Mouse (Mus musculus): ENCODE measurements at regions not wholly inside any gene's neighbourhood (a gene's known extent, or its start where the extent isn't known, plus 50 kb on each side); places are given as distances from the start of the nearest gene placed in this dataset.

DNA sequence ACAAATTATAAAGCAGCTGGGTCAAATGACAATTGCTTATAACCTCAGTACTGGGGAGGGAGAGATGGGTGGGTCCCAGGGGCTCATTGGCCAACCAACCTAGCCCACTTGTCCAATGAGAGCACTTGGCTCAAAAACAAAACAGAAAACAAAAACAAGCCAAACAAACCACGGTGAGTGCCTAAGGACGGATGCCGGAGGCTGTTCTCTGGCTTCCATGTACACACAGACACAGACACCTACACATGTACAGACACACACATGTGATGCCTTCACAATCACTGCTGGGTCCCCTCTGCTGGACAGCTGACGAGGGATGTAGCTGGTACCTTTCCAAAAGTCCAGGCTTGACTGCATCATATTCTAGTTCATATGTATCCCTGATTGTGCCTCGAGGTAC, 212.0 kb downstream of the Bcl2l11 start:
- no peak for ATAC-seq

DNA sequence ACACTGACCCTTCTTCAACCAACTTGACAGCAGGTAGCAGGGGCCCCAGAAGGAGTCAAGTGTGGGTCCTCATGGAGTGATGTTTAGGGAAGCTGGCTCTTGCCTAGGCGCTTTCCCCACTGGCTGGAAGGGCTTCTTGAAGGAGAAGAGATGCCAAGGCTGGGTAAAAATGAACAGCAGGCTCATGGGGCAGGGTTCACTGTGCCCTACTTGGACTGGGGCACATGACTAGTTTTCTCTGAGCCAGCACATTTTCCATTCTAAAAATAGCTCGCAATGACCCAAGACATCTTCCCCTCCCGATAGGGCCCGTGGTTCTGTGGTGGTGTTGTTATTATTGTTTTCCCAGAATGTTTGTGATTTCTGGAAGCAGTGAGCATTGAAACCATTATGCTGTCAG, 212.6 kb downstream of the Bcl2l11 start:
- no peak for ATAC-seq

DNA sequence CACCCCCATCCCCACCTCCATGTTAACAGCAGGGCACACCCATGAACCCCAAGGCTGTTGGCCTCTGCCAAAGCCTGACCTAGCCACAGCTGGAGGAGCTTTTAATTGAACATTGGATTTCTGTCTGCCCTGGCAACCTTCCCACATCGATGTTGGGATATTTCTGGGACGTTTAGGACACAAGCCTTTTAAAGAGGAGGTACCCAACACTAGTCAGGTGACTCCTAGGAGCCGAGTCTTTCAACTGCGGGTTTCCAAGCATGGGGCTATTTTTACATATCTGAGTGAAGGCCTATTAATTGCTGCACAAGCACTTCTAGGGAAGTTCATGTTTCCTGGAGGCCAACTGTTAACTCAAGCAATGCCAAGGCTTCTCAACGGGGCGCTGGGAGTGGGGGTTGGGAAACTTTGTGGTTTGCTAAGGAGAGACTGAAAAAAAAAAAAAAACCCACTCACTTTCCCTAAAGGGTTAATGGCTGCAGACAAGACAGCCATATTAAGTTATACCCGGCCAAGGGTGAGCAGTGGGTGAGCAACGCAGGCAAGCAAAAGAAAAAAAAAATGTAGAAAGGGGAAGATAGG, 213.3 kb downstream of the Bcl2l11 start:
- no peak for ATAC-seq

DNA sequence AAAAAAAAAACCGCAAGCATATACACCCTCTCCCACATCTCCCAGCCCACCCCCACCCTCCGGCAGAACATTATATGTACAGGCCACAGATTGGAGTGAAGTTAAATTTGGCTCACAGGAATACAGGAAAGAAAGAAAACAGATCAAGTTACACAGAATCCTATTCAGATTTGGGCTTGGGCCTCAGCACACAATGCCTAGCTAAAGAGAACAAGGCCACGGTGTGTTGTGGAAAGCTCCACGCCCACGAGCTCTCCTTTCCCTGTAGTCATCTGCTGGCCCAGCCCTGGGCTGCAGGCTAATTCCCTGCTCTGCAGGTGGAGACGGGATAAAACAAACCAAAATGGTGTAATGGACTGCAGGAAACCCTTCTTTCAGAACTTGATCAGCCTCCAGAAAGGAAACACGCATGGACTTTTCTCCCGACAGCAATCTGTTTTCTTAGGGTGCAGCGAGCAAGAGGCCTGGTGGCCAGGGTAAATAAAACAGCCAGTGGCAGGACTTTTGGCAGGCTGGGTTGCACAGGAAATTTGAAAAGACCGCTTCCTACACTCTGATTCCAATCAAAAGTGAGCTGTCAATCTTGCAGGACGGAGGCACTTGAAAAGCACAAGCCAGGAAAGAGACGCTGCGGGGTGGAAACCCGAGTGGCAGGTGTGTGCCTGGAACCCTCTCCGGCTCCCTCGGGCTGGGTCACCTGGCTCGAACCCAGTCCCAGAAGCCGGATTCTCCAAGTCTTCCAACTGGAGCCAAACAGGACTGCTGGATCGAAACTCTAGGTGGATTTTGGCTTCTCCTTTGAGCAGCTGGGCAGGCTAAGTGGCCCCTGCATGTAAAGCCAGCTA, 214.0 kb downstream of the Bcl2l11 start:
- ATAC-seq, result no peak

DNA sequence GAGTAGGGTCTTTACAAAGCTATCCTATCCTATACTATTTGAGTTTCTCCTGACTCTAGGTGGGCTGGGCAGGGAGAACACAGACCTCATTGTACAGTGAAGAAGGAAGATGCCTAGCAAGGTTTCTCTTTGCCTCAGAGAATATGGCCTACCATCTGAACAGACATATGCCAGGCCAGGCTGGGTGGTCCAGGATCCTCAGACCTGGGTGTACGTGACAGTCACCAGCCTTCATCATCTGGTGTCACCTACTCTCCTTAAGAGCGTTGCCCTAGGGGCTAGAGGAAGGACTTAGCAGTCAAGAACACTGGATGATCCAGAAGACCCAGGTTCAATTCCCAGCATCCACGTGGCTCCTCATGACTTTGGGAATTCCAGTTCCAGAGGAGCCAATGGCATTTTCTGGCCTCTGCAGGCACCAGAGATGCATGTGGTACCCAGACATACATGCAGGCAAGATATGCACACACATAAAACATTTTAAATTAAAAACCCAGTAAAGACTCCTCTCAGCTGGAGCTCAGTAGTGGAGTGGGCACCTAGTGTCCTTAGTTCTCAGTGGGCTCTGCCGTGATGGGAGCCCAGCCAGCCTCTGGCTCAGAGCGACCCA, 214.9 kb downstream of the Bcl2l11 start:
- ATAC-seq, result no peak

DNA sequence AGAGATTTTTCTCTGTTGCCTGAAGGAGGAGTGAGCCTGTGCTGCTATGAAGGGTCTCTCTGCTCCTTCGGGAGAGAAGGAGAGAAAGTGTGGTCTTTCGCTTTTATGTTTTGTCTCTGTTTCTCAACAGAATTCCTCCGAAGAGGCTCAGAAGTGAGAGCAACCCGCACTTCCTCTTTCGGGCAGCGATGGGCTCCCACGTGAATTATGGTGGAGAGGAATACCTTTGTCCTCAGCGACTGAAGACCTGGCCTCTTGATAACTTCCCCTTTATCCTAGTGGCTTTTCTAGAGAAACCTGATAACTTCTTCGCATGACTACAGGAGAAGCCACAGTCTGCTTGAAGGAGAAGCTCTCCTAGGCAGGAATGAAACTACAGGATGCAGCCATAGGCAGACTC, 216.4 kb downstream of the Bcl2l11 start:
- no peak for ATAC-seq

DNA sequence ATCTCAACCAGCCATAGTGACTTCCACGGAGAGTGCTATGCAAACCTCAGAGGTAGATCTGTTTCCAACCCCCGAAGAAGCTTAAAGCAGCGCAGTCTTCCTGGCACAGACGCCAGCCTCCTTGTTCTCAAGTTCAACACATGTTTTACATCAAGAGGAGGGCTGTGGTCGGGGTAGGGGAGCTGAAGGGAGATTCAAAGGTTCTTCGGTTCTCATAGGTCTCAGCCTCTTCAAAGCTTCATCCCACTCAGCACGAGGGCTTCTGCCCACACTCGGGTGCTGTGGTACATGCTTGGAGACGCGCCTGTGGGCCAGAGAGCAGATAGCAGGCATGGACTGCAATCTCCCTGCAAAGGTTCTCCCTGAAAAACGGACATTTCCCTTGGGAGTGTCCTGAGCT, 219.7 kb downstream of the Bcl2l11 start:
- ATAC-seq, result no peak

DNA sequence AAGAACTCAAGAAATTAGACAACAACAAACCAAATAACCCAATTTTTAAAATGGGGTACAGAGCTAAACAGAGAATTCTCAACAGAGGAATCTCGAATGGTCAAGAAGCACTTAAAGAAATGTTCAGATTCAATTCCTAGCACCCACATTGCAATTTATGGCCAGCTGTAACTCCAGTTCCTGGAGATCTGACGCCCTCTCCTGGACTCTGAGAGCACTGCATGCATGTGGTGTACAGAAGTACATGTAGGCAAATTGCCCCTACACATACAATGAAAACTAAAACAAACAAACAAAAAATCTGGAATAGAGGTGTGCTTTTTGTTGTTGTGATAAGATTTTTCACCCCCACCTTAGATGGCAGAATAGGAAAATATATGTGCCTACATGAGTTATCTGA, 222.7 kb downstream of the Bcl2l11 start:
- ATAC-seq, result no peak

DNA sequence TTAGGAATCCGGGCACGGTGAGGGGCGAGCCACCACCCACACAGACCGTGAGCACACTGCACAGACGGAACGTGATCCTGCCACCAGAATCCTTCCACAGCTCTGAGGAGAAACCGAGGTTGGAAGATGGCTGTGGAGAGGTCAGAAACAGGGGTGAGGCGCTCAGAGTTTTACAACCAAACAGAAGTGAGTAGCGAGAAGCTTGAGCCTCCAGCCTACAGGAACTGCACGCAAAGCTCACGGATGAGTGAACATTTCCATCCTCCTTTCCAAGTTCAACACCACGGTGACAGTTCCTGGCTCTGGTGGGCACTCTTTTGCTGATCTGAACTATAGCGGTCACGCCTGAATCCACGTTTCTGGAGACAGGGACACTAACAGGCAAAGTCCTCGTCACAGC, 225.6 kb downstream of the Bcl2l11 start:
- no peak for ATAC-seq

DNA sequence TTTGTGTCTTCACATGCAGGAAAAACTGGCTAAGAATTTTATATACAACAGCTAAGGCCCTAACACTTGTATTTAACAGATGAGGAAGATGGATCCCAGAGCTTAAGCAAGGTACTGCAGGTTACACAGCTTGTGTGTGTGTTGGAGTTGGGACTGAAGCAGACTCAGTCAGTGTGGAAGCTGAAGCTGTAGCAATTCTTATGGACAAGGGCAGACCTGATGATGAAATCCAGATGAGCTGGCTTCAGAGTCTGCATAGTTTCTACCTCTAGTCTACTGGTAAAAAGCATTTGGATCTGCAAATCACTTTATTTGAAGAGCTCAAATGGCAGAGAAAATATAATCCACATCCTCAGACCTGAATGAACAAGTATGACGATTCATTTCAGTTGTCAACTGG, 226.7 kb downstream of the Bcl2l11 start:
- no peak for ATAC-seq

DNA sequence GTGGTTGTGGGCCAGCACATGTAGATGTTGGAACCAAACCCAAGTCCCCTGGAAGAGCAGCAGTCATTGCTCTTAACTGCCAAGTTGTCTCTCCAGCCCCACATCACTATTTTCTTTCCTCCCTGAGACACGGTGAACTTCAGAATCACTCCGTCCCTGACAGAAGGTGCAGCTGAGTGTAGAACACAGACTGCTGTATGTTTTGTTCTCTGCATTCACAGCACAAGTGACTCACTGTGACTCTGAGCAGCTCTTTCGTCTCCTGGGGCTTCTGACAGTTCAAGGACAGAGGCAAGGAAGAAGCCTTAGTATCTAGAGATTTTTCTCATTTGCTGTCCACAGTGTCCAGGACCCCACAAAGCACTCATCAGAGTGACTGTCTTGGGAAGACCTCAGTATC, 227.6 kb downstream of the Bcl2l11 start:
- ATAC-seq, result no peak

DNA sequence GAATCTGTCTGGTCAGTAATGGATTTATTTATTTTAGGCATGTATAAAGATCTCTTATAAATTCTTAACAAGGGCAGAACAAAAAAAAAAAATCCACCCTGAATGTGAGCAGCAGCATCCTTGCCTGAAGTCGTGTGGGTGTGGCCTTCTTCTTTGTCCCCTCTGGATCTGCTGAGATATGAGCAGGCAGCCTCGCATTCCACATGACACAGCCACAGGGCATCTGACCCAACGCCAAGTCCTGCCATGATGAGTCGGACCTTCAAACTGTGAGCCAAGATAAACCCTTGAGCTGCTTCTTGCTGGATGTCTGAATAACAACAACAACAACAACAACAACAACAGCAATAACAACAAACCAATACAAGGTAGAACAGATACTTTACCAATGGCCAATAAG, 230.5 kb downstream of the Bcl2l11 start:
- ATAC-seq, result no peak

DNA sequence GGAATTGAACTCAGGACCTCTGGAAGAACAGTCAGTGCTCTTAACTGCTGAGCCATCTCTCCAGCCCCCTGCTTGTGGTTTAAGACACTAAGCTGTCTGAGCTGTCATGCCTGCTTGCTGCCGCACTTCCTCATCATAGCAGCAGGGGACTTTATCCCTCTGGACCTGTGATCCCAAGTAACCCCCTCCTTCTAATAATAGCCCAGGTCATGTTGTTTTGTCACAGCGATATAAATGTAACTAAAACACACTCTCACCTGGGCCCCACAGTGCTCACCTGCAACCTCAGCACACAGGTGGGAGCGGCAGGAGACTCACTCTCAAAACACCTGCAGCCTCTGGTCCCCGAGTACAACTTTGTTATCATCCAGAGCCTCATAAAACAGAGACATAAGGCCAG, 231.9 kb upstream of the Spdye4c start:
- no peak for ATAC-seq

DNA sequence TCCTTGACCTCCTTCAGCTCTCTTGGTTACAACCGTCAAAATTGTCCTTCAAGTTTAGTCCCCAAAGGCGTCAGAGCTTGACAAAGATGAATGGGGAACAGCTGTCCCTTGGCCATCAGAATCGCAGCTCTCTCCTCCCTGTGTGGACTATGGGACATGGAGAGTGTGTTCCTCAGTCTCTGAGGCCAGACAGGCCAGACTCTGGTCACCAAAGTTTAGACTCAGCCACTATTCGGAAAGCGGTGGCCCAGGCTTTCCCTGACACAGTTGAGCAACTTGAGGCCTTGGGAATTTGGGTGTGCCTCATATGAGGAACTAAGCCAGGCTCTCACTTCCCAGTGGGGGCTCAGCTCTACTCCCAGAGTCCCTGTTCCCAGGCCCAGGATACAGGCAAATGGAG, 230.5 kb upstream of the Spdye4c start:
- no peak for ATAC-seq

DNA sequence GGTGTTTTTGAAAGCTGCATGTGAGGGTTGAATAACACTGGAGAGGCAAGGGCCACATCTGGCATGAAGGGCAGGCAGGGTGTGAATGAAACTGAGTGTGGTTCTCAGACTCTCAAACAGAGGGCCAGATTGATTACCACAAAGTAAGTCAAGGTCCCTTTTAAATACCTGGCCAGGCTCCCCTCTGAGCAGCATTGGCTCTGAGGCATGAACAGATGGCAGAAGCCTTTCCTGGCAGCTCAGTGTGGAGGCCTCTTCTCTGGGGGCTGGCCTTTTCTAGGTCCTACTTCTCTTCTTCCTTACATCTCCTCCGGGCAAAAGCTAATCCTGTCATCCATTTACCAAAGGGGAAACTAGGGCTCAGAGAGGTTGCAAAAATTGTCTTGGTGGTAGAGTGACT, 229.6 kb upstream of the Spdye4c start:
- ATAC-seq, result no peak

DNA sequence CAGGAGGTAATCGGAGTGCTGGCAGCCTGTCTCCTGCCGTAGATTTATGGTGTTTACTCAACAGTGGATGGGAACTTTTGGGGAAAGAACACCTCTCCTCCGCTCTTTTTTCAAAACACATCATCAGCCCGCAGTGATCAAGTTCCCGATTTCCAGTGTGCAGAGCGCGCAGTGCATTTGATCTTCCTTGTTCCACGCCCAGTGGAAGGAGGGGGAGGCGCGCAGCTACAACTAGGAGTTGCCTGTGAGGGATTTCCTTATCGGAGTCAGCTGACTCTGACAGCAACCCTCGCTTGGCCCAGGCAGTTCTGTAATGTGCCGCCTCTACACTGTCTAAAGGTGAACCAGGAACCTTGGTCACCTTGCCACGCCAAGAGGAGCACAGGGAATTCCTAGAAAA, 226.8 kb upstream of the Spdye4c start:
- no peak for ATAC-seq

DNA sequence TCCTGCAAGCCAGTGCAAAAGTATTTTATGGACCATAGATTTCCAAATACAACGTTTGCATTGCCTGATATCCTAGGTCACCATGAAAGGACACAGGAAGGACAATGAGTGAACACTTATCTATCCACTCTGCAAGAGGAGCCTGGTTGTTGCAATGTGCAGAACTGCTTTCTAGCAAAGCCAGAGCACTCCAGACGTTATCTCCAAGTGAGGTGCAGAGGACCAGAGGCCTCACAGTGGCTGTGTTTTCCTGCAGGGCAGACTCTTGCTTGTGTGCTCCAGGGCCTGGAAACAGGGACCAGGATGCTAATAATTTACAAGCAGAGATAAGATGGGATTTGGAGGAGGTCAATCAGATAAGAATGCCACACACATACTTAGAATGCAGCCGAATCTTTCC, 226.0 kb upstream of the Spdye4c start:
- no peak for ATAC-seq

DNA sequence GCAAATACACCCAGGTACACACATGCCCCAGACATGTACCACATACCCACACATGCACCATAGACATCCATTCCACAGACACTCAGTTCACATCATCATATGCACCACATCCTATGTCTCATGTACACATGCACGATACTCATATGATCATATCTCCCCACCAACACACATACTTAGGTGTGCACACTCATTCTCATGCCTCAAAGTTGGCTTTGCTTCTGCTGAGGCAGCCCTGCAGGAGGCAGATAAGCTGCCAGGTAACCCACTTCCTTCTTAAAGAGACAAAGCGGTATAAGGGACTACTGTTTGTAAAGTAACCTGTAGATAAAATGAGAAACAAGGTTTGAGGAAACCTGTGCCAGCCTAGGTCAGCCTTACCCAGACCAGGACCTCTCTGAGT, 225.2 kb upstream of the Spdye4c start:
- peak; percentile 54 for ATAC-seq

DNA sequence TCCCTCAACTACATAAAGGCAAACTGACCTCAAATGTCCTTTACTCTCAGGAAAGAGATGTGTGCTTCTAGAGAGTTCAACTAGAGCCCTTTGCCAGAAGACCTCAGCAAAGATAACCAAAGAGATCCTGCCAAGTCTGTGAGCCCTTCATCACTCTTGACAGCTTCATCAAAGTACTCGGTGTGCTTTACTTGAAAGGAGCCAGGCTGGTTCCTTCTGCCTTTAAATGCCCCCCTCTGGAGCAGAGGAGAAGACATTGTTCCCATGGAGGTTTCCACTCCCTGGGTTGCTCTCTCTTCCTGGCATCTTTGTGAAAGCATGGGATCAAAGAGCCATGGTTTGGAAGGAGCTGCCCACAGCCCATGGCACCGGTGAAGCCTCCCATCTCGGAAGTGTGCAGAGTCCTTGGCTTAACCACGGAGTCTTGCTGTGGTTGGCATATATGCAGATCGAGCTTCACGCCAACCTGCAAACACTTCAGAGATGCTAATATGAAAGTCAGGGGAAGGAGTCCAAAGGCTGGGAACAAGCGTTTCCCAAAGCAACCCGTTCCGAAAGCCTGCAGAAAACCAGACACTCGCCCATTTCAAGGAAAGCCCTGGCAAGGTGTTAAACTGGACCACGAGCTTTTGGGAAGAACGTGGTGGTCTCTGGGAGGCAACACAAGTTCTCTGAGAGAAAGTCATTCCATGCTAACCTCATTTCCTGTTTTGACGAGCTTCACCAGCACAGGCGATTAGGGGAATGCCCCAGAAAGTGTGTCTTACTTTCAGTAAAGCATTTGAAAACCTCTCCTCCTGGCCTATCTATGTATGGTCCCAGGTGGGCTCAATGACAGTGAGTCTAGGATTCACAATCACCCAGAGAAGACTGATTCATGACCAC, 223.5 kb upstream of the Spdye4c start:
- peak; percentile 77 for ATAC-seq

DNA sequence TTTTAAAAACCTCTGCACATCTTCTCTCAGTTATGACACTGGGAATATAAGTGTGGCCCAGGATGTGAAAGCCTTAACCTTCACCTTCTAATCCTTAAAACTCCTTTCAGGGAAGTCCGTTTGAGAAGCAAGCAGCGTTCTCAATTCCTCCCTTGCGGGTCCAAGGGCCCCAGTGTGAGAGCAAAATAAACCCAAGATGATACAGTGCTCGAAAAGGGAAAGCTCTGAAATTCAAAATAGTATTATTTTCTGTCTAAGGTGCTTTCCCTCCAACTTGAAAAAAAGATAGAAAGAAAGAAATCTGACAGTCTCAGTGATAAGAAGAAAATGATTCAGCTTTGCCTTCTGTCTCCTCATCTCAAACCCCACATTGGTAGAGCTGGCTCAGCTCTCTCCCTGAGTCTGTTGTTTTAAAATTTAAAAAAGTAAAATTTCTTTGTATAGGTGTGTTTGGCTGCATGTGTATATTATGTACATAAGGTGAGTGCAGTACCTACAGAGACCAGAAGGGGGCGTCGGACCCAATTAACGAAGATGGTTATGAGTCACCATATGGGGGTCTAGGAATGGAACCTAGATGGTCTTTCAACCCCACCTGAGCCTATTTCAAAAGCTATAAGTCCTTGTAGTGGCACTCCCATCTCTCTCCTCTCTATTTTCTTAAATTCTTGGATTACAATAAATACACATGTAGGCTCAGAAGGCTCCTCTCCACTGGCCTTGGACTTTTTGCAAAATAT, 222.3 kb upstream of the Spdye4c start:
- peak; percentile 30 for ATAC-seq

DNA sequence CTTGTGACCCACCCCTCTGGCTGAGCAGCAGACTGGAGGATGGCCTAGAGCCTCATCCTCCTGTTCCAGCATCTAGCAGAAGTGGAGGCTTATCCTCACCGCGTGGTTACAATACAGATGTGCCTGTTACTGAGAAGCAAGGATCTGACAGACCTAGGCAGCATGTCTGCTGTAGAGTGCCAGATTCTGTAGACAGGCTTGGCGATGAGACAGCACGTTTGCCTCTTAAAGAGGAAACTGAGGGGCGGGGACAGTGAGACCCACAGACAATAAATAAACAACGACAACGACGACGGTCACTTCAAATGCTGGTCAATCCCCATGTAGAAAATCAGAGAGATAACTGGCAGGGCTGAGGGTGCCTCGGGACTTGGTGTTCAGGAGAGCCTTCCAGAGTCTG, 220.2 kb upstream of the Spdye4c start:
- ATAC-seq, result no peak

DNA sequence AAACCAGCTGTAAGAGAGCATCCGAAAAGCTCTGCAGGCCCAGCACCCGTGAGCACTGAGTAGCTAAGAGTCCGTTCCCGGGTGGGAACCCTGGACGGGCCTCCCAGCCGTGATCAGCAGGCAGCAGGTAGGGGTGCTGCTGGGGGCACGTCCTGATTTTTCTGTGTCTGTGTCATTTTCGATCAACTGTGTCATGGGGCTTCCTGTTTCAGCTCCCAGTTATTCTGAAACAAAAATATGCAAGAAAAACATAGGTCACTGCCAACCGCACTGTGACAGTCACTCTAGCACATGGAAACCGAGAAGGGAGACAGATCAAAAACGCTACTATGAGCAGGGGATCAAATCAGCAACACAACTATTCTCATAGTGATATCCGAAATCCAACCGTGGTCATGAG, 218.8 kb upstream of the Spdye4c start:
- no peak for ATAC-seq
